Mouse (Mus musculus): ENCODE data around the gene G530012D18Rik.
A peak's percentile ranks its signal among the peaks of the same experiment; 100 is the strongest.
"Not testable (repeated sequence)": the region's sequence is repeated elsewhere in the genome, so short reads cannot be mapped to it uniquely, and the experiment has no call there.

The G530012D18Rik gene

DNA sequence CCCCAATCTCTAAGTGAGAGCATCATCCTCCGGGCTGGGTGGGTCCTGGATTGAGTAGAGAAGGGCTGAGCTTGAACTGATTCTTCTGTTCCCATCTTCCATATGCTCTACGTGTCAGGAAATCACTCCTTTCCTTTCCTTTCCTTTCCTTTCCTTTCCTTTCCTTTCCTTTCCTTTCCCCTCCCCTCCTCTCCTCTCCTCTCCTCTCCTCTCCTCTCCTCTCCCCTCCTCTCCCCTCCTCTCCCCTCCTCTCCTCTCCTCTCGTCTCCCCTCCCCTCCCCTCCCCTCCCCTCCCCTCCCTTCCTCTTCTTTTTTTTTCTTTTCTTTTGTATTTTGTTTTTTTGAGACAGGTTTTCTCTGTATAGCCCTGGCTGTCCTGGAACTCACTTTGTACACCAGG is at the start of gene G530012D18Rik:
Gene G530012D18Rik, plus strand, starts transcription at position 301 of the 400 bp plus-strand sequence.
- not testable (repeated sequence) for H3K36me3 ChIP-seq (ENCODE audit: control insufficient read depth, insufficient read depth, low read length, poor library complexity, severe bottlenecking); H3K27me3 ChIP-seq (ENCODE audit: control insufficient read depth, insufficient read depth, low read length, poor library complexity, severe bottlenecking); DNase-seq (ENCODE audit: low read depth, low spot score)

DNA sequence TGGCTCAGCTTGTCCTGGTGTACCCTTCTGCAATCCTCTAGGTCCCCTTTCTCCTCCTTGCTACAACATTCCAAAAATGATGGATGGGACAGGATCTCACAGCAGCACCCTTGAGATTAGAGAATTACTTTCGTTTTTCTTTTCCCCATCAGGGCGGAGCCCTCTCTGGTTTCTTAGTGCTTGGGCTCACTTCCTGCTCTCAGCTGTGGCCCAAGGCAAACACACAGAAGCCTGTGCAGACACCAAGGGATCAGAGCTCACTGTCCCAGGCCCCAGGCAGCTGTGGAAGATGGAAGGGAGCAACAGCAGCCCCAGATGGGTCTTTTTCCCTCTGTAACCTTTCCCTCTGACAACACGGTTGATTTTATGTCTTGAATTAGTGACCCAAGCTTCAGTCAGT is 49.1 kb upstream of the G530012D18Rik start:
- H3K36me3 ChIP-seq (ENCODE audit: control insufficient read depth, insufficient read depth, low read length, poor library complexity, severe bottlenecking); H3K27me3 ChIP-seq (ENCODE audit: control insufficient read depth, insufficient read depth, low read length, poor library complexity, severe bottlenecking): not testable (repeated sequence)
- DNase-seq (ENCODE audit: low read depth, low spot score), result peak; percentile 17

DNA sequence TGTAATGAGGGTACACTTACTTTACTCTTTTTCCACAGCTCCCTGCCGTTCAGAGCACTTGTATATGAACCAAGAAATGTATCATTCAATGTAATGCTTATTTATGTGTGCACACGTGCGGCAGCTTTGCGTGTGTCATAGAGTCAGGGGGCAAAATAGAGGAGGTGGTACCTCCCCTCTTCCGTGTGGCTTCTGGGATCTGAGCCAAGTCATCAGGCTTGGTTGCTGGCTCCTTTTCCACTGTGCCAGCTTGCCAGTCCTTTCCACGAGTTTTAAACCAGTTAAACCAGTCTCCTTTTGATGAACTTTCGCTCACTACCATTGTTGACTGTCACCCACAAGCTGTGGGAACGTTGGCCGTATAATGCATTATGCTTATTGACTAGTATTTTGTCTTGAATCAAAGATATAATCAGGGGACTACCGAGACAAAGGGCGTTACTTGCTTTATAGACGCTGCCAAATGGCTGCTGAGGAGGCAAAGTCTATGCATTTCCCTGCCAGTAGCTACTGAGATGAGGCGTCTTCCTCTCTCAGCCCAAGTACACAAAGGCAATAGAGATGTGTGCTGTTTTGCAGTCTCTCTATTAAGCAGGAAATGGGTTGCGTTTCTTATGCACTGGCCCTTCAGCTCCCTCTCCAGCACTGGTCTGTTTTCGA is 46.9 kb upstream of the G530012D18Rik start:
- H3K36me3 ChIP-seq (ENCODE audit: control insufficient read depth, insufficient read depth, low read length, poor library complexity, severe bottlenecking); DNase-seq (ENCODE audit: low read depth, low spot score); H3K27me3 ChIP-seq (ENCODE audit: control insufficient read depth, insufficient read depth, low read length, poor library complexity, severe bottlenecking): not testable (repeated sequence)

DNA sequence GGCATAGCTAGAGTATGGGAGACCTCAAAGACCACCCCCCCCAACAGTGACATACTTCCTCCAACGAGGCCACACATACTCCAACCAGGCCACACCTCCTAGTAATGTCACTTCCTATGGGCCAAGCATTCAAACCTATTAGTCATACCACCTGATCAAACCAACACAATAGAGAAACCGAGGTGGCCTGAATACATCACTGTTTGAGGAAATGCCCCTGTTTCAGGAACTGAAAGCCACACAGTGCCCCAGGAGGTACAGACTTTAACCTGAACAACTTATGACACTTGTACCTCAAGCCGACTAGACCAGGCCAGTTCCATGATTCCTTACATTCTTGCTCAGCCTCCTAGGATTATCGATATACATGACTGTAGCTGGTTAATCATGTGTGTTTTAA is 31.7 kb upstream of the G530012D18Rik start:
- DNase-seq (ENCODE audit: low read depth, low spot score), result peak; percentile 79

DNA sequence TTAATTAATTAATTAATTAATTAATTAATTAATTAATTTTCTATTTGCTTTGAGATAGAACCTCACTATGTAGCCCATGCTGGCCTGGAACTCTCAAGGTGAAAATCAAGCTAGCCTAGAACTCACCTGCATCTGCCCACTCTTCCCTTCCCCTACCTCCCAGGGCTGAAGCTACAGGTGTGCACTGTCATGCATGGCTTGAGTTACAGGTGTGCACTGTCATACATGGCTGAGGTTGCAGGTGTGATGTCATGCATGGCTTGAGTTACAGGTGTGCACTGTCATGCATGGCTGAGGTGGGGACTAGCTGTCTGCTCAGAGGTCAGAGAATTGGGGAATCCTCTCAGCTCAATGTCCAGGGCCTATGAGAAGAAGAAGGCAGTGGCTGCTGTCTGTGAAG is 29.0 kb upstream of the G530012D18Rik start:
- not testable (repeated sequence) for H3K27me3 ChIP-seq (ENCODE audit: control insufficient read depth, insufficient read depth, low read length, poor library complexity, severe bottlenecking); H3K36me3 ChIP-seq (ENCODE audit: control insufficient read depth, insufficient read depth, low read length, poor library complexity, severe bottlenecking)
- peak; percentile 33 for DNase-seq (ENCODE audit: low read depth, low spot score)

More for the DNA sequence above, 31.7 kb upstream of the G530012D18Rik start:
- H3K27me3 ChIP-seq (ENCODE audit: control insufficient read depth, insufficient read depth, low read length, poor library complexity, severe bottlenecking); H3K36me3 ChIP-seq (ENCODE audit: control insufficient read depth, insufficient read depth, low read length, poor library complexity, severe bottlenecking): not testable (repeated sequence)

DNA sequence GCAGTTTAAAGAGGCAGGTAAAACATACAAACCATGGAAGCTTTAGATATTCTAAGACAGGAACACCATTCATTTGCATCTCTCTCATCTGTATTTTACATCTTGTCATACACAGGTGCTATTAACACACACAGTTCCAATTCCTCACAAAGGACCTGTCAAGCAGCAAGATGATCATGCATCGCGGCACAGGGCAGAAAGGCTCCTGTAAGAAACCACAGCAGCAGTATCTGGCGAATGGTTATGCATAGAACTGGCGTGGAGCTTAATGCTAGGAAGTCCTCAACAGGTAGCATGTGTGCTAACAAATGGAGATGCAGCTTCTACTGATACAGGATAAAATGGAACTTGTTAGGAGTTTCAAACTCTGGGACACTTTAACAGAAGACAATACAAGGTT is 20.2 kb upstream of the G530012D18Rik start:
- H3K36me3 ChIP-seq (ENCODE audit: control insufficient read depth, insufficient read depth, low read length, poor library complexity, severe bottlenecking); DNase-seq (ENCODE audit: low read depth, low spot score); H3K27me3 ChIP-seq (ENCODE audit: control insufficient read depth, insufficient read depth, low read length, poor library complexity, severe bottlenecking): not testable (repeated sequence)

DNA sequence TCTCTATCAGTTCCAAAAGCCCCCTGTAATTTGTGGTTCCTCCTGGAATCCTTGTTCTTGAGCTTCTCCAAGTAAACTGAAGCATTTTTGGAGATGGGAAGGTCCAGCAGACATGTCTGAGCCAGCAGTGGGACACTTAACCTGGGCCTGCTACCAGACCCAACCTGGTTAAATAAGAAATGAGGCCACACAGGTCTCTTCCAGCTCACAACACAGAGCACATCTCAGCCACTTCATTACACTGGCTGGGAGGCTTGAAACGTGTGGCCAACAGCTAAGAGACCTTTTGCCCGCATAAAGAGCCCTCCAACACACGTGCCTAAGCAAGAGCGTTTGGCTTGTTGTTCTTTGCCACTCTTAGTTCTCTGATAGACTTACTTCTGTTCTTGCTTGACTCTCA is 1.9 kb upstream of the G530012D18Rik start:
- not testable (repeated sequence) for DNase-seq (ENCODE audit: low read depth, low spot score); H3K36me3 ChIP-seq (ENCODE audit: control insufficient read depth, insufficient read depth, low read length, poor library complexity, severe bottlenecking); H3K27me3 ChIP-seq (ENCODE audit: control insufficient read depth, insufficient read depth, low read length, poor library complexity, severe bottlenecking)

DNA sequence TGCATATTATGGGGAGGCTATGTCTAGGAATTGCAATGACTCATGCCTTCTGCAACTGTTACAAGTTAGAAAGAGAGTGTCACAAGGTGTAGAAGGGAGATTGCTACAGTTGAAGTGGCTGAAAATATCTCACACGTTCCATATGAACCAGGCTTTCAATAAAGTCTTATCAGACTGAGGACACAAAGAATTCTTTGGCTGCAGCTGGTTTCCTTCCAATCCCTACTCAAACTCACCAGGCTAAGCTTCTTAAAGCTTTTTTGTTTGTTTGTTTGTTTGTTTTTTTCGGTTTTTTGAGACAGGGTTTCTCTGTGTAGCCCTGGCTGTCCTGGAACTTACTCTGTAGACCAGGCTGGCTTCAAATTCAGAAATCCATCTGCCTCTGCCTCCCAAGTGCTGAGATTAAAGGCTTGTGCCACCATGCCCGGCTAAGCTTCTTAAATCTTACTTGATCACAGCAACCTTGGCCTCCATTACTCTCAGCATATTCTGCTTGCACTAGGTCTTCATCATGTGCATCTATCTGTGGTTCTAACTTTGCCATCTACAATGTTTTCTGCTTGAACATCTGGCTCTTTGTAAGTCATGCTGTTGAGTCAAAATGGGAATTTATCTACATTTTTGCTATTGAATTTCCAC is 3.0 kb downstream of the G530012D18Rik start:
- not testable (repeated sequence) for DNase-seq (ENCODE audit: low read depth, low spot score); H3K36me3 ChIP-seq (ENCODE audit: control insufficient read depth, insufficient read depth, low read length, poor library complexity, severe bottlenecking); H3K27me3 ChIP-seq (ENCODE audit: control insufficient read depth, insufficient read depth, low read length, poor library complexity, severe bottlenecking)

DNA sequence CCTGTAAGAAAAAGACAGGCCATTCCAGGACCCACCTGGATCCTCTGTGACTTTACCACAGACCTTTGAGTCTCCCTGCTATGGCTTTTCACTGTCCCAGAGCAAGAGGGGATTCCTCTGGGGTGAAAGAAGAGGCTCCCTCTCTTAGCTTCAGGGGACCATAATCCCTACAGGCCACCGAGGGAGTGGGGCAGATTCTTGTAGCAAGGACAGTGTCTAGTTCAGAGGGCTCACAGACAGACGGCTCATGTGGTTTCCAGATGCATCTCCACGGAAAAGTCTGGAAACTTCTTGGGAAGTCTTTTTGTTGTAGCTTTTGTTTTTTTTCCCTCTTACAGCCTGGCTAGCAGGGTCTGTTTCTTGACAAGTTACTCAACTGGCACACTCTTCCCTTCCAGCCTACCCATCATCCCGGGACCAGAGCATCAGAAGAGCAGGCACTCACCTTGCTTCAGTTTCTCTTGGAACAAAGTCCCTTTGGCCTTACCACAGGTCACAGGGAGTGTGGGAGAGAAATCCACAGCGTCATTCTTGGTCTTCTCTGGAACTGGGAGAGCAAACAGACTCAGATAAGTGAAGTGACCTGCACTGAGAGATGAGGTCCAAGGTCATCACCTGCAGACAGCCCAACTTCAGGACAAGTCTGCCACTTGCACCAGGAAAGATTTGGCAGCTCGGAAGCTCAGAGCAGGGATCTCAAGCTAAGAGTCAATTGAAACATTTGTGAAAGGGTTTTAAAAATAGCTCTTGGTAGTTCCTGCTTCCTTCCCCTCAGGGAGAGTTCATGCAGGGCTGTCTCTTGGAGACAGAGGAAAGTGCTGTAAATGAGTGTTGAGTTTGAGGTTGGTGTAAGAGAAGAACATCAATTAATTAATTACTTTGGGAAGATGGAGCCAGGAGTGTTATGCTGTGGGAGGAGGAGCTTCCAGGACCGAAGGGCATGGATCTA is 4.0 kb downstream of the G530012D18Rik start:
- not testable (repeated sequence) for H3K27me3 ChIP-seq (ENCODE audit: control insufficient read depth, insufficient read depth, low read length, poor library complexity, severe bottlenecking); DNase-seq (ENCODE audit: low read depth, low spot score); H3K36me3 ChIP-seq (ENCODE audit: control insufficient read depth, insufficient read depth, low read length, poor library complexity, severe bottlenecking)

DNA sequence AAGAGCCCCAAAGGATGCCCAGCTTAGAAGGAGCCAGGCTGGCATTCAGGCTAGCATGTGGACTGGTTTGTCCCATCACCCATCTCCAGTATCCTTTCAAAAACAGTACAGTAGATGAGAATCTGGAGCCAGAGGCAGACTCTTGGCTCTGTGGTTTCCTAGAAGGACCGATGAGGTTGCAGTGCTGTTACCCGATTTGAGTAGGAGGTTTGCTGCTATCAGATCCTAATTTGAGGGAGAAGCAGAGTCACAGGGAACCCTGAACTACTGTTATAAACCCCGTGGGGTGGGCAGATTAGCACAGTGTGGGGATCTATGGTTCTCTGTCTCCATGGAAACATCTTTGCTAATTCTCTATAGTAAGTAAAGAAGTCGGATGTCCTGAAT is 4.7 kb downstream of the G530012D18Rik start:
- DNase-seq (ENCODE audit: low read depth, low spot score); H3K36me3 ChIP-seq (ENCODE audit: control insufficient read depth, insufficient read depth, low read length, poor library complexity, severe bottlenecking); H3K27me3 ChIP-seq (ENCODE audit: control insufficient read depth, insufficient read depth, low read length, poor library complexity, severe bottlenecking): not testable (repeated sequence)

DNA sequence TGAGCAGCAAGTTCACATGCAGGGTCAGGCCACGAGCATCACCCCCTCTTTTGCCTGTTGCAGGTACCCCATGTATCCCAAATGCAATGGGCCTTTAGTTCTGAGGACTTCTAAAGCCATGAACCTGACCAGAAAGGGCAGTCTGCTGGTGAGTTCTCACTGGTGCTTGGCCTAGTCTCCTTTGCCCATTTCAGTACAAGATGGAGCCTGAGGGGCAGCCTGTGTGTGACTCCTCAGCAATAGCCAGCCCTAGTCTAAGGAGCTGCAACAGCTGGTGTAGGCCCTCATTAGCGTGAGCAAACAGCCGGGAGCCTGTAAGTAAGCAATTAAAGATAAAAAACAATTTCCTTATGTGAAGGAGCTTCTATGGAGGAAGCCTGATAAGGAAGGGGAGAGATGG is 5.1 kb downstream of the G530012D18Rik start:
- not testable (repeated sequence) for H3K27me3 ChIP-seq (ENCODE audit: control insufficient read depth, insufficient read depth, low read length, poor library complexity, severe bottlenecking); H3K36me3 ChIP-seq (ENCODE audit: control insufficient read depth, insufficient read depth, low read length, poor library complexity, severe bottlenecking); DNase-seq (ENCODE audit: low read depth, low spot score)

DNA sequence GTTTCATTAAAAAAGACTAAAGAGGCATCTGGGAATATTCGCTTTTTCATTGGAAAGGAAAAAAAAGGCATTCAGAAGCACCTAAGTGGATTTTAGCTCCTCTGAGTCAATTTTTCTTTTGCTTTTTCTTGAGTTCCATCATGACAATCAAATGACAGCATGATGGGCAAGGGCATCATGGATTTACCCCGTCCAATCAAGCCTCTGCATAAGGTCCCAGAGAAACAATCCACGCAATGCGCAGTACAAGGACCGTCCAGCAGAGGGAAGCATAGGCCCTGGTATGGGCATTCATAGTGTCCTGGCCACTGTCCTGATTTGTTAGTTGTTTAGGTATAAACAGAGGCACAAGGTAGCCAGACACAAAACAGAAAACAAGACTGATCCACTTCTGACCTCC is 6.0 kb downstream of the G530012D18Rik start:
- H3K27me3 ChIP-seq (ENCODE audit: control insufficient read depth, insufficient read depth, low read length, poor library complexity, severe bottlenecking); H3K36me3 ChIP-seq (ENCODE audit: control insufficient read depth, insufficient read depth, low read length, poor library complexity, severe bottlenecking): not testable (repeated sequence)
- DNase-seq (ENCODE audit: low read depth, low spot score), result peak; percentile 35

DNA sequence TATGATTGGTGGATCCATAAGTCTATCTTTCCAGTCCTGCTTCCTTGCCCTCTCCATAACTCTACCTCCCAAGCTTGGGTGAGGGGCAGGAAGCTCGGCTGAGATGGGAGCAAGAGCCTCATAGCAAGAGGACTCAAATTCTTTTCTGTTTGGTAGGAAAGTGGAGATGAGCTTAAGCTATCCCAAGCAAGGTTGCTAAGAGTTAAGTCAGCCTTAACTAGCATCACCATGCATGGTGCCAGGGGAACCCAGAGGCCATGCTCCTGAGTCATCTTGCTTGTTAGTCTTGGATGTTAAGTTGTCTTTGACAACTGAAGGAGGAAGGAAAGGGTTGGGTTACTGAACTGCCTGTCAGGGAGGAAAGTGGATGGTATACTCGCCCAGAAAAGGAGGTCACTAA is 13.2 kb downstream of the G530012D18Rik start:
- not testable (repeated sequence) for DNase-seq (ENCODE audit: low read depth, low spot score); H3K36me3 ChIP-seq (ENCODE audit: control insufficient read depth, insufficient read depth, low read length, poor library complexity, severe bottlenecking); H3K27me3 ChIP-seq (ENCODE audit: control insufficient read depth, insufficient read depth, low read length, poor library complexity, severe bottlenecking)

DNA sequence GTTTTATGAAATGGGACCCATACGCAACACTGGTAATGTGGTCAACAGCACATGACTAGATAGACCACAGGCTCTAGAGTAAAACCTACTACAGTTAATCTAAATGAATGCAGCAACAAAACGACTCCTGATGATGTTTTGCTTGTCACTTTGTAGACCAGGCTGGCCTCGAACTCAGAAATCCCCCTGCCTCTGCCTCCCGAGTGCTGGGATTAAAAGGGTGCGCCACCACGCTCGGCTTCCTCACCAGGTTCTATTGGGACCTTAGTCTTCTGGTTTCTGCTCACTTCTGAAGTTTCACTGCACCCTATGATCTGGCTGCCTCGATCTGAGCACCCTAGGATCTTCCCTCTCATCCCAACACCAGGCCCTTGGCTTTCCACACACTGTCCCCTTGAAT is 17.1 kb downstream of the G530012D18Rik start:
- not testable (repeated sequence) for DNase-seq (ENCODE audit: low read depth, low spot score); H3K36me3 ChIP-seq (ENCODE audit: control insufficient read depth, insufficient read depth, low read length, poor library complexity, severe bottlenecking); H3K27me3 ChIP-seq (ENCODE audit: control insufficient read depth, insufficient read depth, low read length, poor library complexity, severe bottlenecking)

Measured in splenic B cell, adult 2 months (primary cell).